Mouse (Mus musculus) limb, embryonic 14.5 days (tissue): ENCODE data around the gene Slc35e3. TPM values are rescaled to one million over a fixed set of nuclear protein-coding genes. Genes with fewer than 3 reads are reported as not detected.

Experiments used
- ATAC-seq: fragments of 200-750 bp; cut with Nextera tagmentation; 2 replicates; pipeline ENCODE4 v1.8.0; 2017; ENCODE audit warnings: low read depth, moderate number of reproducible peaks, moderate TSS enrichment; ENCODE audit not compliant: low FRiP score
- DNase-seq: peaks from one replicate; pipeline ENCODE4 v3.0.0-alpha.2; 2015; ENCODE audit warnings: low spot score
- H3K27ac ChIP-seq: fragments of 300-500 bp; sonication (generic); replicated peaks from 2 replicates; pipeline ENCODE4 v1.5.1; 2014; ENCODE audit warnings: low read depth, mild to moderate bottlenecking, low read length, moderate library complexity, mixed read lengths
- H3K27me3 ChIP-seq: fragments of 300-500 bp; sonication (generic); 2 replicates; pipeline ENCODE4 v1.6.1; 2014; ENCODE audit warnings: low read length, mixed read lengths; ENCODE audit not compliant: control insufficient read depth, insufficient read depth
- H3K36me3 ChIP-seq: fragments of 300-500 bp; sonication (generic); 2 replicates; pipeline ENCODE4 v1.6.1; 2014; ENCODE audit warnings: mild to moderate bottlenecking, low read length, moderate library complexity, mixed read lengths; ENCODE audit not compliant: control insufficient read depth, insufficient read depth
- H3K4me1 ChIP-seq: fragments of 300-500 bp; sonication (generic); 2 replicates; pipeline ENCODE4 v1.6.1; 2014; ENCODE audit warnings: antibody characterized with exemption, low read length, mixed read lengths; ENCODE audit not compliant: control insufficient read depth, insufficient read depth
- H3K4me2 ChIP-seq: fragments of 300-500 bp; sonication (generic); replicated peaks from 2 replicates; pipeline ENCODE4 v1.6.1; 2014; ENCODE audit warnings: low read depth, mild to moderate bottlenecking, low read length, moderate library complexity; ENCODE audit not compliant: severe bottlenecking
- H3K4me3 ChIP-seq: fragments of 300-500 bp; sonication (generic); replicated peaks from 2 replicates; pipeline ENCODE4 v1.5.1; 2014; ENCODE audit warnings: low read length
- H3K9ac ChIP-seq: fragments of 300-500 bp; sonication (generic); 2 replicates; pipeline ENCODE4 v1.6.1; 2014; ENCODE audit warnings: mild to moderate bottlenecking, low read depth, low read length, moderate library complexity; ENCODE audit not compliant: severe bottlenecking
- H3K9me3 ChIP-seq: fragments of 300-500 bp; sonication (generic); 2 replicates; pipeline ENCODE4 v1.6.1; 2016; ENCODE audit warnings: low read length; ENCODE audit not compliant: control insufficient read depth
- POLR2A ChIP-seq: fragments of 200-500 bp; IDR thresholded peaks from 2 replicates; pipeline ENCODE4 v1.8.0; 2012; ENCODE audit warnings: inconsistent platforms, mild to moderate bottlenecking, moderate library complexity, borderline replicate concordance; ENCODE audit not compliant: insufficient read depth, insufficient read length; ENCODE audit errors: extremely low read depth
- WGBS: fragments of 180-500 bp; shearing (Covaris S2); extraction: QIAGEN DNeasy Blood & Tissue Kit; methylation state at CpG from one replicate; pipeline ENCODE4 v1.1.7; 2014; 5-methylcytosine and 5-hydroxymethylcytosine counted together
- polyA plus RNA-seq, 2 experiments: library from polyadenylated mRNA; depleted of rRNA in 1 of 2; stranded (reverse) in 1 of 2; unstranded in 1 of 2; fragments of >200 nt; fragmentation: Nextera tagmentation in 1 of 2; extraction: Ambion mirVana in 1 of 2; gene quantifications; 2 replicates each; pipeline versions ENCODE4 v1.2.1 to v1.2.3; 2012 to 2014

Gene Slc35e3
- polyA plus RNA-seq, 2 experiments = 21.7 to 36.2 TPM

DNA sequence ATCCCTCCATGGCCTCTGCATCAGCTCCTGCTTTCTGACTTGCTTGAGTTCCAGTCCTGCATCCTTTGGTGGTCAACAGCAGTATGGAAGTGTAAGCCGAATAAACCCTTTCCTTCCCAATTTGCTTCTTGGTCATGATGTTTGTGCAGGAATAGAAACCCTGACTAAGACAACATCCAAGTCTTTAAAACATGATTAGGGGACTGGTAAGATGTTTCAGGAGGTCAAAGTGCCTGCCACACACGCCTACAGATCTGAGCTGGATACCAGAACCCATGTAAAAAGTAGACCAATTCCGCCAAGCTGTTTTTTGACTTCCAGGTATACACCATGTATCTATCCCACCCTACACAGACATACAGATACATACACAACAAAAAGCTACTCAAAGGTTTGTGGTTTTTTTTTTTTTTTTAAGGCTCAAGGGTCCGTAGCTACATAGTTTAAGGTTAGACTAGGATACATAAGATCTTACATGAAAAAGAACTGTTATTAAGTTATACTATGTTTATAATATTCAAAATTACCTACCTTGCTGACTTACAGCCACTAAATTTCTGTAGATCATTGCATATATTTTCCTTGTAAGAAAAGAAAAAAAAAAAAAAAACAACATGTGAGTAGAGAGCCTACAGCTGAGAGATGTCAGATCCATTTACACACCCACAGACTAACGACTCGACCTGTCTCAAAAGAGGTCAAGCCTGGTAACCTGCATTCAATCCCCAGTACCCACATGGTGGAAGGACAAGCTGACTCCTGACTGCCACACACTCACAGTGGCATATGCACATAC is 44.9 kb downstream of the Slc35e3 start:
- Histone ChIP-seq H3K9me3 (no peaks in the 10 kb centered on the region), H3K4me1 (no peaks in the 10 kb centered on the region), H3K27ac (no peak overlapping the region), H3K36me3 (peaks cover 82% of the 10 kb centered on the region), H3K9ac (no peak overlapping the region), H3K27me3 (no peaks in the 10 kb centered on the region), H3K4me2 (no peak overlapping the region), H3K4me3 (no peak overlapping the region)
- no peak for DNase-seq
- ATAC-seq = no peak
- TF ChIP-seq POLR2A = no peak
- WGBS = 89% methylated on average over 6 of the region's 6 CpGs

DNA sequence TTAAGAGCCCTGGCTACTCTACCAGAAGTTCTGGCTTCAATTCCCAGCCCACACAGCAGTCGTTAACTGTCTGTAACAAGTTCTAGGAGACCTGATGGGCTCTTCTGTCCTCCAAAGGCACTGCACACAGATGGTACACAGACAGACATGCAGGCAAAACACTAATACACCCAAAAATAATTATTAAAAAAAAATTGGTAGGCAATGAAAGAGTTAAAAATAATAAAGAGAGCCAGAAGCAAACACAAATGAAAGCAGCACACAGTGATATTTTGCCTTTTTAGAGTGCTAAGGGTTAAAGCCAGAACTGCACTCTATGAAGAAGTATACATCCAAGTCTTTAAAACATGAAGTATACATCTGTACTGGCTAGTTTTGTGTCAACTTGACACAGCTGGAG is 45.7 kb downstream of the Slc35e3 start:
- WGBS = 83% methylated on average over 1 of the region's 1 CpGs
- H3K4me2 ChIP-seq = no peak overlapping the region
- H3K9me3 ChIP-seq = no peaks in the 10 kb centered on the region

GRCm38 (mm10) chr10:117699914-117700313 is 46.3 kb downstream of the Slc35e3 start:
- no peak for DNase-seq
- ATAC-seq = no peak
- Histone ChIP-seq H3K27me3 (no peaks in the 10 kb centered on the region), H3K9me3 (no peaks in the 10 kb centered on the region), H3K4me1 (no peaks in the 10 kb centered on the region), H3K36me3 (peaks cover 89% of the 10 kb centered on the region), H3K9ac (no peak overlapping the region), H3K4me2 (no peak overlapping the region), H3K27ac (no peak overlapping the region), H3K4me3 (no peak overlapping the region)
- no peak for TF ChIP-seq POLR2A
- 95% methylated on average over 4 of the region's 4 CpGs for WGBS

More for the DNA sequence above, 45.7 kb downstream of the Slc35e3 start:
- Histone ChIP-seq H3K4me1 (no peaks in the 10 kb centered on the region), H3K27ac (no peak overlapping the region), H3K27me3 (no peaks in the 10 kb centered on the region), H3K9ac (no peak overlapping the region), H3K4me3 (no peak overlapping the region), H3K36me3 (peaks cover 89% of the 10 kb centered on the region)
- ATAC-seq (no peak), DNase-seq (no peak)
- TF ChIP-seq POLR2A = no peak

DNA sequence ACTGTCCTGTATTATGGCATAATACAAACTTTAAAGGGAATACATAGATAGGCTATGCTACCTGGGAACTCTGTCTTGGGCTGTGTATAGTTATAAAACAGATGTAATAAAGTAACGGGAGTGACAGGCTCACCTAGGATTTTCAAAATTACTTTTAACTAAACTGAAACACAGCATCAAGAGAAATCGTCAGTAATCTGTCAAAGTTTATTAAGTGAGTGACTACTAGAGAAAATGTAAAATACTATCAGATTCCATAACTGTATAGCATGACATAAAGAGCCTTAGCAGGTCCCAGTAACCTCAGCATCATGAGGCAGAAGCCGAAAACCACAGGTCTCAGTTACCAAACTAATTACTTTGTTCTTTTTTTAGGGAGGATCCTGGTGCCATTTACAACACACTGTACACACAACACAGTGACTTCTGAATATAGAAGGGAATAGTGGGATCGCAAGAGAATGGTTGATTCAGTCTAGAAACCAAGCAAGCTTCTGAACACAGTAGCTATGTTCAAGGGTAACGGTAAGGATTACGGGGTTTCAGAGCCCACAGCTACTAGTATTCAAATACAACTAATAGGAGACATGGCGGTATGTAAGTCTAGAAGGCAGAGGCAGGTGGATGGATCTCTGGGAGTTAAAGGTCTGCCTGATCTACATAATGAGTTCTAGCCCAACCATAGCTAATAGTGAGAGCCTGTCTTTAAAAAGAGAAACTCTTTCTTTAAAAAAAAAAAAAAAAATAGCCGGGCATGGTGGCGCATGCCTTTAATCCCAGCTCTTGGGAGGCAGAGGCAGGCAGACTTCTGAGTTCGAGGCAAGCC is 47.6 kb downstream of the Slc35e3 start:
- ATAC-seq (no peak), DNase-seq (no peak)
- TF ChIP-seq POLR2A = no peak
- Histone ChIP-seq H3K4me3 (no peak overlapping the region), H3K9ac (no peak overlapping the region), H3K9me3 (no peaks in the 10 kb centered on the region), H3K27me3 (no peaks in the 10 kb centered on the region), H3K4me1 (no peaks in the 10 kb centered on the region), H3K4me2 (no peak overlapping the region), H3K36me3 (peaks cover 88% of the 10 kb centered on the region), H3K27ac (no peak overlapping the region)
- 97% methylated on average over 10 of the region's 10 CpGs for WGBS

DNA sequence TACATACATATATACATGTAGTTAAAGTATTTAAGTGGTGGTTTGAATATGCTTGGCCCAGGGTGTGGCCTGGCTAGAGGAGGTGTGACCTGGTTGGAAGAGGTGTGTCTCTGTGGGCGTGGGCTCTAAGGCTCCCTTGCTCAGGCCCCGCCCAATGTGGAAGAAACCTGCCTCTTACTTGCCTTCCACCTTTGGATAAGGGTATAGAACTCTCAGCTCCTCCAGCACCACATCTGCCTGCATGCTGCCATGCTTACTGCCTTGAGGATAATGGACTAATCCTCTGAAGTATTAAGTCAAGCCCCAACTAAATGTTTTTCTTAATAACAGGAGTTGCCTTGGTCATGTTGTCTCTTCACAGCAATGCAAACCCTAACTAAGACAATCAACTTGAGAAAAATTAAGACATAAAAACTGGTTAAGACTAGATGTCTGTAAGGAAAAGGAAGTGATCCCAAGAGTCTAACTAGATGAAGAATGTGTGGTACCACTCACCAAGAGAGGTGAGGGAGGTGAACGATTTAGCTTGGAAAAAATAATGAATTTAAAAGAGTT is 48.5 kb downstream of the Slc35e3 start:
- no peaks in the 10 kb centered on the region for H3K9me3 ChIP-seq
- H3K4me2 ChIP-seq = no peak overlapping the region
- H3K27me3 ChIP-seq = no peaks in the 10 kb centered on the region
- DNase-seq = no peak
- no peak overlapping the region for H3K9ac ChIP-seq
- no peak overlapping the region for H3K4me3 ChIP-seq
- H3K27ac ChIP-seq = no peak overlapping the region
- ATAC-seq = no peak
- TF ChIP-seq POLR2A = no peak
- no peaks in the 10 kb centered on the region for H3K4me1 ChIP-seq
- peaks cover 86% of the 10 kb centered on the region for H3K36me3 ChIP-seq
- WGBS = 93% methylated on average over 3 of the region's 3 CpGs
